Mouse (Mus musculus): ENCODE data around the gene Pln. TPM values are rescaled to one million over a fixed set of nuclear protein-coding genes. Genes with fewer than 3 reads are reported as not detected.

The Pln gene
- polyA plus RNA-seq, 1 experiment from 2014 or later = 22.8 TPM

DNA sequence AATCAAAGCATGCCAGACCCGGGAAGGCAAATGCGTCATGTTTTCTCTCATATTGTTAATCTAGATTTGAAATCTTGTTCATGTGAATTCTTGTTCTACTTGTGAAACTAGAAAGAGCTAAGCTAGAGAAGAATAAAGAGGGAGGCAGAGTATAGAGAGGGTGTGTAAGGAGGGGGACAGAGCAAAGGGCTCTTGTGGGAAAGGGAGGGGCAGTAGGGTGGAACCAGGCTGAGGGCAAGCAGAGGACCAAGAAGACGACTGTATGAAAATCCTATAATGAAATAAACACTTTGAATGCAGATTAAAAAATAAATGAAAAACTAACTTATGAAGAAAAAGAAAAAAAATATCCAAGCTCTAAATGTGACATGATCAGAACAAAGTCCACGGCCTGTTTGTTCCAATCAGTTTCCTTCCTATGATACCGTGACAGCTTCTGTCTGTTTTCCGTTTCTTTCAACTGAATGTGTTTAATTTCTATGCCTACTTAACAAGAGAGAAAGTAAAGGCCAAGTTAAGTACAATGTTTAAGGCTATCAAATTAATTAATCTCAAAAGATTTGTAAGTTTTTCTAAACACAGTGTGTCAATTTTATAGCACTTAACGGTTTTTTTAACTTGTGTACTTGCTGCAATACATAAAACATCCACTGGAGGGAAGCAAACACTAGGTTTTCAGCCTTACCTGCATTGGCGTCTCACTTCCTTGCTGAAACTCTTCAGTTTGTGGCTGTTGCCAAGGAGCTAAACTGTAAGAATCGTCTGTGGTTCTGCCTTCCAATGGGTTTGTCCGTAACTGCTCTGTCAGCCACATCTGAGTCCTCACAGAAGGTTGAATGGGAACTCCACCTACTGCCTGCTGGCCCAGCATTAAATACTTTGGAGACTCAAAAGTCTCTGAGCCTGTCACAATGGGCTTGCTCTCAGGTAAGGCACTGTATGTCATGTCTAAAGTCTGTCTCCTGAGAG lies 10.6 kb downstream of the Pln start:
- no peak overlapping the region for H3K27ac ChIP-seq (replicated peaks)
- 48% methylated on average over 10 of the region's 10 CpGs for WGBS
- DNase-seq (ENCODE audit: low spot score) = peak; percentile 33
- H3K4me3 ChIP-seq (ENCODE audit: low read depth, low read length) = no peak overlapping the region
- H3K27me3 ChIP-seq (ENCODE audit: control insufficient read depth, insufficient read depth, low read length) = no peaks in the 10 kb centered on the region
- TF ChIP-seq CTCF (IDR thresholded peaks at IDR 0.05; ENCODE audit: low read depth) = peak; percentile 92
- no peak for TF ChIP-seq EP300 (optimal IDR thresholded peaks at IDR 0.05)
- no peak overlapping the region for H3K4me2 ChIP-seq (replicated peaks; ENCODE audit: low read depth)
- no peaks in the 10 kb centered on the region for H3K36me3 ChIP-seq (ENCODE audit: control insufficient read depth, insufficient read depth, low read length)
- H3K9ac ChIP-seq (ENCODE audit: low read length) = no peak overlapping the region
- no peaks in the 10 kb centered on the region for H3K9me3 ChIP-seq (ENCODE audit: control insufficient read depth, low read length)
- ATAC-seq (ENCODE audit: low FRiP score, low TSS enrichment) = no peak; the same call in 1 of the 2 replicates
- no peaks in the 10 kb centered on the region for H3K4me1 ChIP-seq (replicated peaks; ENCODE audit: control insufficient read depth, insufficient read depth)

DNA sequence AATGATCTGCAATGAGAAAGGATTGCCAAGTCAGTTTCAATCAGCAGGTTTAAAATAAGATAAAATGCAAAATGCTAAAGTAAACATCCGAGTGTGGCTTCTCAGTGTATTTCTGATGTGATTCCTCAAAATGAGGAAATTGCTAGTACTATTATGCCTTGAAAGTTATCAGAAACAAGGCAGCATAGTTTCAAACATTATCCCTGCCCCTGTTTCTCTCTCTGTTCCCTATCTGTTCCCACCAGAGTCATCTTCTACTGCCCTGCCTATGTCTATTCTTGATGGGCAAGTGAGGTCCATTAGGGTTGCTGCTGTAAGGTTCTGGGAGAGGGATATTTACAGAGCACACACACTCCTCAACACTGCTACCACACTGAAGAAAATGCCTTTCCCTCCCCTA lies 11.8 kb downstream of the Pln start:
- no peaks in the 10 kb centered on the region for H3K9me3 ChIP-seq (ENCODE audit: control insufficient read depth, low read length)
- H3K36me3 ChIP-seq (ENCODE audit: control insufficient read depth, insufficient read depth, low read length) = no peaks in the 10 kb centered on the region
- DNase-seq (ENCODE audit: low spot score) (no peak), ATAC-seq (ENCODE audit: low FRiP score, low TSS enrichment) (no peak)
- WGBS = 71% methylated on average over 1 of the region's 1 CpGs
- no peaks in the 10 kb centered on the region for H3K4me1 ChIP-seq (replicated peaks; ENCODE audit: control insufficient read depth, insufficient read depth)
- H3K4me2 ChIP-seq (replicated peaks; ENCODE audit: low read depth) = no peak overlapping the region
- no peak overlapping the region for H3K27ac ChIP-seq (replicated peaks)
- TF ChIP-seq EP300 (optimal IDR thresholded peaks at IDR 0.05) (no peak), CTCF (IDR thresholded peaks at IDR 0.05; ENCODE audit: low read depth) (no peak)
- no peaks in the 10 kb centered on the region for H3K27me3 ChIP-seq (ENCODE audit: control insufficient read depth, insufficient read depth, low read length)
- no peak overlapping the region for H3K9ac ChIP-seq (ENCODE audit: low read length)
- H3K4me3 ChIP-seq (ENCODE audit: low read depth, low read length) = no peak overlapping the region

DNA sequence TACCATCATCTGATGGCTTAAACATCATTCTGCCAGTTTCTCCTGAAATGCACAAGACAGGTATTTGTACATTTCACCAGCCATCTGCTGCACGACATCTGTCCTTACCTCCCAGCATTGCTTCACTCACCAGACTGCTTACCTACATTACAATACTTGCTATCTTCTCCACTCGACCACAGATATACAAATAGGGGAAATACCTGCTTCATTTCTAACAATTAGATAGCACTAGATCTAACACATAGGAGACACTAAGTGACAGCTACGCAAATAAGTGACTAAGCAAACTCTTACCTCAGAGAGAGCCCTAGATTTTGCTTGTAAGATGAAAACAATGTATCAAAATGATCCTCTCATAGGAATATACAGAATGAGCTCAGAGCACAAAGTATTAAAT lies 16.2 kb downstream of the Pln start:
- Histone ChIP-seq H3K4me3 (ENCODE audit: low read depth, low read length) (no peak overlapping the region), H3K27me3 (ENCODE audit: control insufficient read depth, insufficient read depth, low read length) (no peaks in the 10 kb centered on the region), H3K36me3 (ENCODE audit: control insufficient read depth, insufficient read depth, low read length) (0 out of 2 replicates have a peak, but pooled peaks cover 3% of the 10 kb centered on the region), H3K4me2 (replicated peaks; ENCODE audit: low read depth) (no peak overlapping the region), H3K4me1 (replicated peaks; ENCODE audit: control insufficient read depth, insufficient read depth) (no peaks in the 10 kb centered on the region), H3K27ac (replicated peaks) (no peak overlapping the region), H3K9ac (ENCODE audit: low read length) (no peak overlapping the region), H3K9me3 (ENCODE audit: control insufficient read depth, low read length) (no peaks in the 10 kb centered on the region)
- no peak for ATAC-seq (ENCODE audit: low FRiP score, low TSS enrichment)
- no peak for TF ChIP-seq CTCF (IDR thresholded peaks at IDR 0.05; ENCODE audit: low read depth)
- no peak for TF ChIP-seq EP300 (optimal IDR thresholded peaks at IDR 0.05)
- 81% methylated on average over 3 of the region's 3 CpGs for WGBS
- DNase-seq (ENCODE audit: low spot score) = no peak

DNA sequence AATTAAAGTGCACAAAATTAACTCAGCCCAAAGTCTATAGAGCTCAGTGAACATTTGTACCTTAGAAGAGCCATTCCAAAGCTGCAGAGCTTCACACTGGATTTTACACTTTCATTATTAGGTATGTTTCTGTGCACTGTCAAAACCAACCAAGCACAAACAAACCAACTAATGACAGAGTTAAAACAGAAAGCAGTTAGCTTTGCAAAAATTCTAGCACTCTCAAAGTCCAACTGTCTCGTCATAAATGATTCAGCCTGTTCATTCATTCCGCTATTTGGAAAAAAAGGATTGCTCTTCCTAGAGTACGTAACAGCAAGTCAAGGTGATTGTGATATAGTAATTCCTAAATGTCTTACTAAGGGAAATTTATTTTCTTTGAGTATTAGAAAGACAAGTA lies 21.5 kb downstream of the Pln start:
- Histone ChIP-seq H3K27ac (replicated peaks) (no peak overlapping the region), H3K9me3 (ENCODE audit: control insufficient read depth, low read length) (no peaks in the 10 kb centered on the region), H3K4me3 (ENCODE audit: low read depth, low read length) (no peak overlapping the region), H3K36me3 (ENCODE audit: control insufficient read depth, insufficient read depth, low read length) (peaks cover 5% of the 10 kb centered on the region; the same call in 1 of the 2 replicates), H3K27me3 (ENCODE audit: control insufficient read depth, insufficient read depth, low read length) (no peaks in the 10 kb centered on the region), H3K4me2 (replicated peaks; ENCODE audit: low read depth) (no peak overlapping the region), H3K9ac (ENCODE audit: low read length) (no peak overlapping the region), H3K4me1 (replicated peaks; ENCODE audit: control insufficient read depth, insufficient read depth) (no peaks in the 10 kb centered on the region)
- DNase-seq (ENCODE audit: low spot score) (no peak), ATAC-seq (ENCODE audit: low FRiP score, low TSS enrichment) (no peak)
- TF ChIP-seq CTCF (IDR thresholded peaks at IDR 0.05; ENCODE audit: low read depth) (no peak), EP300 (optimal IDR thresholded peaks at IDR 0.05) (no peak)
- 74% methylated on average over 3 of the region's 3 CpGs for WGBS

DNA sequence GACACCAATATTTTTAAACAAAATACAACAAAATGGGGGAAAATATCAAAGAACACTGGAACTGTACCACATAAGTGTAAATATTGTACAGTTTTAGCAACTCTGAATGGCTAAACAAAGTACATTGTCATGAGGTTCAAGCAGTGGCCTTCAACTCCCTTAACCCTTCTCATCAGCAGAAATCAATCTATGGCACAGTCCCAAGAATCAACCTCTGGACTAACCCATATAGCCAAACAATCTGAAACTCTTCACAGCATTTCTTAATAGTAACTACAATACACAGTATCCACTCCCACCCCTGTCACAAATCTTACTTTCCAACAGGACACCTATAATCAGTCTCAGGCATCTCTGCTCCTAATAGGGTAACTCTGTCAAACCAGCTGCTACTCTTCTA lies 26.8 kb downstream of the Pln start:
- Histone ChIP-seq H3K27ac (replicated peaks) (no peak overlapping the region), H3K4me1 (replicated peaks; ENCODE audit: control insufficient read depth, insufficient read depth) (no peaks in the 10 kb centered on the region), H3K4me2 (replicated peaks; ENCODE audit: low read depth) (no peak overlapping the region), H3K36me3 (ENCODE audit: control insufficient read depth, insufficient read depth, low read length) (peaks cover 2% of the 10 kb centered on the region; the same call in 1 of the 2 replicates), H3K4me3 (ENCODE audit: low read depth, low read length) (no peak overlapping the region), H3K9me3 (ENCODE audit: control insufficient read depth, low read length) (no peaks in the 10 kb centered on the region), H3K9ac (ENCODE audit: low read length) (no peak overlapping the region), H3K27me3 (ENCODE audit: control insufficient read depth, insufficient read depth, low read length) (no peaks in the 10 kb centered on the region)
- ATAC-seq (ENCODE audit: low FRiP score, low TSS enrichment) (no peak), DNase-seq (ENCODE audit: low spot score) (no peak)
- TF ChIP-seq EP300 (optimal IDR thresholded peaks at IDR 0.05) = no peak
- TF ChIP-seq CTCF (IDR thresholded peaks at IDR 0.05; ENCODE audit: low read depth) = no peak

DNA sequence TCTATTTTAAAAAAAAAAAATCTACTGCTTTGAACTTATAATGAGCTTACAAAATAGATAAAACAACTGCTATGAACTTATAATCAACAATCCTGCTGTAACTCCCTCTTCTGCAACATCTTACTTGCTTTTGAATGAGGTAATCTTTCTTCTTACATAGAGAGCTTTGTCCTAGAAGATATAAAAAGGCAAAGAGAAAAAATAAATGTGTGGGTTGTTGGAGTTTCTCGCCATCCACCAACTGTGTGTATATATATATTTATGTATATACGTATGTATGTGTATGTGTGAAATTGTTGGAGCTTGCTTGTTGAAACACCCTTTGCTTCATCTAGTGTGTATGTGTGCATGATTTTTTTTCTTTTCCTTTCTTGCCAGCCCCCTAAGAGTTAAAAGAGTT lies 29.8 kb downstream of the Pln start:
- Histone ChIP-seq H3K4me2 (replicated peaks; ENCODE audit: low read depth) (no peak overlapping the region), H3K4me3 (ENCODE audit: low read depth, low read length) (no peak overlapping the region), H3K4me1 (replicated peaks; ENCODE audit: control insufficient read depth, insufficient read depth) (no peaks in the 10 kb centered on the region), H3K27me3 (ENCODE audit: control insufficient read depth, insufficient read depth, low read length) (no peaks in the 10 kb centered on the region), H3K27ac (replicated peaks) (no peak overlapping the region), H3K36me3 (ENCODE audit: control insufficient read depth, insufficient read depth, low read length) (peaks cover 2% of the 10 kb centered on the region), H3K9ac (ENCODE audit: low read length) (no peak overlapping the region), H3K9me3 (ENCODE audit: control insufficient read depth, low read length) (peaks cover 5% of the 10 kb centered on the region; the same call in 1 of the 2 replicates)
- WGBS = 94% methylated on average over 2 of the region's 2 CpGs
- TF ChIP-seq CTCF (IDR thresholded peaks at IDR 0.05; ENCODE audit: low read depth) (no peak), EP300 (optimal IDR thresholded peaks at IDR 0.05) (no peak)
- DNase-seq (ENCODE audit: low spot score) (no peak), ATAC-seq (ENCODE audit: low FRiP score, low TSS enrichment) (no peak)

Measured in stomach, postnatal 0 days (tissue).